Mouse (Mus musculus) olfactory bulb, adult 2 months (tissue): ENCODE measurements around the gene Mfsd7a.

Experiments used
- CTCF ChIP-seq: fragments of 200-500 bp; IDR thresholded peaks from 2 replicates; pipeline ENCODE4 v1.5.1; 2012; ENCODE audit warnings: low read depth, mild to moderate bottlenecking, low read length, moderate library complexity; ENCODE audit not compliant: insufficient read depth
- POLR2A ChIP-seq: fragments of 200-500 bp; IDR thresholded peaks from 2 replicates; pipeline ENCODE4 v1.6.1; 2012; ENCODE audit warnings: mild to moderate bottlenecking, low read depth, low read length, moderate library complexity; ENCODE audit not compliant: insufficient read depth

- TF ChIP-seq POLR2A = no peak
- TF ChIP-seq CTCF = no peak
Observed at GRCm38 (mm10) chr5:108466647-108467046, 18.0 kb upstream of the Mfsd7a start.
